Mouse (Mus musculus) liver, postnatal 0 days (tissue): ENCODE data around the gene Gls2.

Experiments
- CTCF ChIP-seq: sonication (generic); IDR thresholded peaks from 2 replicates; pipeline ENCODE4 v1.5.1; 2016; ENCODE audit warnings: antibody characterized with exemption, low read depth
- EP300 ChIP-seq: IDR thresholded peaks from 2 replicates; pipeline ENCODE4 v1.6.1; 2016; ENCODE audit warnings: antibody characterized with exemption, low read depth, mild to moderate bottlenecking

- TF ChIP-seq CTCF, result no peak
- no peak for TF ChIP-seq EP300
Measured at GRCm38 (mm10) chr10:128185277-128185940, 8.8 kb upstream of the Gls2 start.
